Mouse (Mus musculus) retina, adult 2 months (tissue): Measurements from ENCODE around the gene Ipo8.

Source experiments
- DNase-seq: peaks from one replicate; pipeline ENCODE4 v3.0.0-alpha.2; 2012; ENCODE audit warnings: low read depth, low spot score

The Ipo8 gene

DNA sequence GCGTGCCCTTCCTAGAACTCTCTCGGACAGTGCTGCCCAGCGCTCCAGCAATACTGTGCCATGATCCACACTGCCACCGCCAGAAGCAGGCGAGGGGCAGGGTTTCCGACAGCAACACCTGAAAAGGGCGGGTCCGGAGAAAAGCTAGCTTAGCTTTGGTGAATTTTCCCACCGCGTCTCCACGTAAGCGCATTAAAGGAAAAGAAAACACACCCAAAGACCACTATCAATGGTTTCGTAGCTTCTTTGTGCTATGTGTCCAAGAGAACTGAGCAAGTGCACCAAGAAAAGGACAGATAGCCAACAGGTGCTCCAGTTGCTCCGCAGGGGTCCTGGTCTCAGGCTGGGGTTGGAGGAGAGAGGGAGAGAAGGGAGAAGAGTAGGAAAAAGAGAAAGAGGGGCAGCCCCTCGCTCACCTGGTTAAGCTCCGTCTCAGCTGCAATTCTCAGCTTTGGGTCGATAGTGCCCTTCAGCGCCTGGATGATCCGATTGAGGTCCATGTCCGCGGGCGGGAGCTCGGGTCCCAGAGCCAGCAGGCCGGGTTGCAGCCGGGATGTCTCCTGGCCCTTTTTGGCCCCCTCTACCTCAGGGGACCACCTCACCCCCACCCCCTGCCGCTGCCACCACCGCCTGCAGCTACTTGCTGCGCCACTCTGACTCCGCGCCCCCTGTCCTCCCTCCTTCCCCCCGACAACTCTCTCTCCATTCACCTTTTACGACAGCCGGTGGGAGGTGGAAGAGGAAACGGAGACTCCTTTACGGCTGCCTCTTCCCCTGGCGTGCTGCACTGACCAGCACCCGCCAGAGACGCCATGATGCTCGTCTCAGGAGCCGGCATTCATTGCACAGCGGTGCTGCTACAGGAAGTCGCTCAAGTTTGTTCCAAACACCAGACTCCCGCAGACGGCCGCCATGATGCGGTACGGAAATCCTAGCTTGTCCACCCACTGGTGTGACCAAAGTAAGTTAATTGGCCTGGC is at the start of gene Ipo8:
Gene Ipo8 (minus strand): TSS at position 720 of the 980 bp plus-strand sequence.
- peak; percentile 87 for DNase-seq

- DNase-seq = no peak
Measured at GRCm38 (mm10) chr6:148873911-148874310, 42.6 kb upstream of the Ipo8 start.

DNA sequence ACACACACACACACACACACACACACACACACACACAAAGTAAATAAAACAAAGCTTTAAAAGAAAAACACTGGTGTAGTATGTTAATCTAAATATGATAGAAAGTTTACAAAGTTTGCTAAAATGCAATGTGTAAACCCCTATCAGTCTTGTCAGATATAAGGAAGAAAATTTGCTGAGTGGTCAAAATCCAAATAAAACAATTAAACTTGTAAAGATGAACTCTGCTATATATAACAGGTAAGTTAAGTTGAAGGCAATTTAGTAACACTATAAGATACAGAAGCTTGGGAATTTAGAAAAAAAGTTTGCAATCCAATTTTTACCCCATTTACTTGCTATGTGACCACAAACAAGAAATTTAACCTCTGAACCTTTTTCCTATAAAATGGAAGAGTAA is 14.4 kb upstream of the Ipo8 start:
- DNase-seq = no peak

DNA sequence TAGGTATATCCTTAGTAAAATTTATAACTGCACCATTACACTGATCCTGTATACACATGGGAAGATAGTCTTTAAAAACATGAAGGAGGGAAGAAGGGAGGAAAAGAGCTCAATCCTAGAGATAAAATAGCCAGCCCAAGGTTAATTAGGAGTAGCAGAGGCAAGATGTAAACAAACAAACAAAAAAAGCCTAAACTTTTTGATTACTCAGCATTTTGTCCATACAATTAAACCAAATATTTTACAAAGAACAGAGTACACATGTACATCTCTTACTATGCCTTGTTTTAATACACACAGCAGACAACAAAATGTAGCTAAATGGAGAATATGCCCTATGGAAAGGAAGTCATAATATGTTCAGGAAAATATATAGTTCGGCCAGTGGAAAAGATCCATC is 10.5 kb upstream of the Ipo8 start:
- DNase-seq = no peak

- no peak for DNase-seq
Measured at GRCm38 (mm10) chr6:148838460-148838859, 7.2 kb upstream of the Ipo8 start.

- no peak for DNase-seq
Measured at GRCm38 (mm10) chr6:148831728-148832121, 458 bp upstream of the Ipo8 start.

DNA sequence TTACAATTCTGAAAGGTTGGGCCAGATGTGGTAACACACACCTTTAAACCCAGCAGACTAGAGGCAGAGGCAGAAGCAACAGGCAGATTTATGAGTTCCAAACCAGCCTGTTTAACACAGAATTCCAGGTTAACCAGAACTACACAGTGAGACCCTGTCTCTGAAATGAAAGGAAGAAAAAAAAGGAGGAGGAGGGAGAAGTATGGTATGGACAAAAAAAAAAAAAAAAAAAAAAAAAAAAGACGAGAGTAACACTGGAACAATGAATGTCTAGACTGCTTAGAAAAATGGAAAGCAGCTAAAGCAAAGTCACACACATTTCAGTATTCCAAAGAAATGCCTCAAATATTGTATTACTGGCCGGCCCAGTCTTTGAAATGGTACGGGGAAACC is 916 bp downstream of the Ipo8 start:
- no peak for DNase-seq

DNA sequence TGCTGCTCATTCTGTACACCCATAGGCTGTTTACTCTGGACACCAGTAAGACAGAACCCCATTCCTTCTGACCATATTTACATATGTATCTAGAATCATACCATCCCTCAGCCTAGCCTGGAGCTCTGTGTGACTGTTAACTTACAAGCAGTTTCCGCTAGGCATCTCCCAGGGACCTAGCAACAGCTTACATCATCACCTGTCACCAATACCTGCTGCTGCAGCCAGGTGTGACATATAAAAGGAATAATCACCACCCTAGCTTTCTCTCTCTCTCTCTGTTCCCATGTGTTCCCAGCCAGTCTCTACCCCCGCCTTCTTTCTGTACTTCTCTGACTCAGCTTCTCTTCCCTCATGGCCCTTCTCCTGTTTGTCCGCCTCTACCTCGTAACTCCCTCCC is 5.1 kb downstream of the Ipo8 start:
- no peak for DNase-seq

DNA sequence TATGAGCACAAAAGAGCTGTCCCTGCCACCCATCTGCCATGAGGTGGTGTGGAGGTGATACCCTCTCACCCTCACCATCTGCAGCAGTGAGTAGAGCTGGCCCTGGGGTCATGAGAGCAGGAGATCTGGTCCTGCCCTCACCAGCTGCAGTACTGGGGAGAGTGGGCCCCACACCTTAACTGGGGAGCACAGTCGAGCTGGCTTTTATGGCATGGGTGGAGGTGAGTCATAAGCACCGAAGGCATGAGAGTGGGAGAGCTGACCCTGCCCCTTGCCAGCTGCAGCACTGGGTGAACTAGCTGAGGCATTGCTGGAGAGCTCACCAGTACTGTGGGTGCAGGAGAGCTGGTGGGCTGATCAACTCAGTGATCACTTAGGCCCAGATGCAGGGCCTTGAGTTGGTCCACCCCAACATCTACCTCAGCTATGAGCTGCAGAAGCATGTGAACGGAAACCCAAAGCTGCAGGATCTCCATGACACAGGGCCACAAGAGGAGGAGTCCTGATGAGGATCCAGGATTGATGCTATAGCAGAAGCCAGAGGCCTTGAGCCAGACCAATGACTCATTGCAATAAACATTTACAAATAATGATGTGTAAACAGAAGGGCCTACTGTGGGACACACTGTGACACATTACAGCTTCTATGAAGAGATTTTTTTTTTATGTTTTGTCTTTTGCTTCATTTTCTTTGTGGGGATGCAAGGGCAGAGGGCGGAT is 12.5 kb downstream of the Ipo8 start:
- DNase-seq = no peak

DNA sequence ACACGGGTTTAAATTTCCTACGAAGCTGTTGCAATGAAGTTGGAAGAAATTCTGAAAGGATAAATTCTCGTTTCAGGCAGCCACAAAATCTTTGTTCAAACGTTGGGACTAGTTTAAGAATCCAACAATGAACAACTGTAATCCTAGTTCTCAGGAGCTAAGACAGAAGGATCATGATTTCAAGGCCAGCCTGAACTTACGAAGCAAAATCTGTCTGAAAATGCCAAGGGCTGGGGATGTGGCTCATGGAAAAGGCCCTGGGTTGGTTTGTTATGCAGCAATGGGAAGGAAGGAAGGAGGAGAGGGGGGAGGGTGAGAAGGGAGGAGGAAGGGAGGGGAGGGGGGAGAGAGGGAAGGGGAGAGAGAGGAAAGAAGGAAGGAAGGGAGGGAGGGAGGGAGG is 14.5 kb downstream of the Ipo8 start:
- no peak for DNase-seq

- DNase-seq = no peak
Measured at GRCm38 (mm10) chr6:148811117-148811516, 20.1 kb downstream of the Ipo8 start.

GRCm38 (mm10) chr6:148799773-148800172 is 31.5 kb downstream of the Ipo8 start:
- no peak for DNase-seq

DNA sequence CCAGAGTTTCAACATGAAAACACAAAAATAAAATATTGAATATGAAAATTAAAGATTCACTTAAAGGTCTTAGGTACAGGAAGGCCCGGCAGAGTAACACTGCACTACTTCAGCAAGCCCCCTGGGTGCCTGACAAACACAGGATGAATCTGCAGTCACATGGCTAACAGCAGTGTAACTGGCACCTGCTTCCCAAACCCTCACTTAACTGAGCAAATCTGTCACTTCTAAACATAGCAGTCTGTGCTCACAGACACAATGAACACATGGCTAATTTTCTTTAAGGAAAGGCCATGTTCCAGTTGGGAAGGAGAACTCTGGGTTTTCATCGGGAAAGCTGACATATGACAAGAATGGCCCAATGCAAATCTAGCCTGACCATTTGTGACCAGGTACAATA is 36.1 kb downstream of the Ipo8 start:
- no peak for DNase-seq

- DNase-seq = no peak
Measured at GRCm38 (mm10) chr6:148789010-148789673, 42.1 kb downstream of the Ipo8 start.

- DNase-seq = no peak
Measured at GRCm38 (mm10) chr6:148786186-148786585, 45.1 kb downstream of the Ipo8 start.

- DNase-seq = no peak
Measured at GRCm38 (mm10) chr6:148784418-148784817, 46.8 kb downstream of the Ipo8 start.

GRCm38 (mm10) chr6:148776236-148776635 is 55.0 kb downstream of the Ipo8 start:
- no peak for DNase-seq

DNA sequence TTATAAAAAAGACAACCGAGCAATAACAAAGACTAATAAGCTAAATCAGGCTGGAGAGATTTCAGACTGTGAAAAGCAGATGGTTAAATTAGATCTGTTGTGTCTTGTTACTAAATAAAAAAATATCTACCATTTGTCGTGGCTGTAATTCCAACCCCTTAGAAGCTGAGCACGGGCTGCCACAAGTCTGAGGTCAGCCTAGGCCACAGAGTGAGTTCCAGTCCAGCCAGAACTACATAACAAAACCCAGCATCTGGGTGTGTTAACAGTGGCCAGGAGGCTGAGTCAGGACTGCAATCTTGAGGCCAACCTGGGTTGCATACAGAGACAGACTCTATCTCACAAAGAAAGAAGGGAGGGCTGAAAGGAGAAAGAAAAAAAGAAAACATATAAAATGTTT is 59.8 kb downstream of the Ipo8 start:
- no peak for DNase-seq

GRCm38 (mm10) chr6:148768419-148768818 is 62.8 kb downstream of the Ipo8 start:
- no peak for DNase-seq

- no peak for DNase-seq
Measured at GRCm38 (mm10) chr6:148767228-148767627, 64.0 kb downstream of the Ipo8 start.

DNA sequence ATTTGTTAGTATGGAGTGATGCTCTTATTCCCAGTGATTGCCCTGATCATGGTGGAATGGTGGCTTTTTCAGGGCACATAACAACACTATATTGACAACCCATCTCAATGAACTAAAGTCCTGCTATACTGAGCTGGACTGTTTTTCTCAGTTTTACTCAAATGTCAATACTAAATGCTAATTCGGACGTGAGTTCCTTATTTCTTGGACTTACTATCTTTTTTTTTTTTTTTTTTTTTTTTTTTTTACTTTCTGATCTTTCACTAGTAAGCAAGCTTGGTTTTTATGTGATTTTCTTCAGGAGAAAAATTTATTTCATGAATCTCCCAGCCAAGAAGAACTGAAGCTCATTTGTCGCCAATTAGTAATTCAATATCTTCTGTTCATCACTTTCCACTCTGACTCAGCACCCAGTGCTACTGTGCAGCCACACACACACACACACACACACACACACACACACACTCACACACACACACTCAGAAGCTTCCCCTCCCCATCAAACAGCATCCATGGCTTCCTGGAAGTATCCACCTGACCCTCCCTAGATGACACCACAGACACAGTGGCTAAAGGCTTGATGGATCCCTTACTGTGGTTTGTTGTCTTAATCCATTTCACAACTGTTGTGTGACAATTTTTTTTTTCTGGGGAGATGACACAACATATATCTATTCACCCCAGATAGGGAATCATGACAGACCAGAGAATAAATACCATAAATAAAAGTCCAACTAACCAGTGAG is 69.1 kb downstream of the Ipo8 start:
- no peak for DNase-seq

DNA sequence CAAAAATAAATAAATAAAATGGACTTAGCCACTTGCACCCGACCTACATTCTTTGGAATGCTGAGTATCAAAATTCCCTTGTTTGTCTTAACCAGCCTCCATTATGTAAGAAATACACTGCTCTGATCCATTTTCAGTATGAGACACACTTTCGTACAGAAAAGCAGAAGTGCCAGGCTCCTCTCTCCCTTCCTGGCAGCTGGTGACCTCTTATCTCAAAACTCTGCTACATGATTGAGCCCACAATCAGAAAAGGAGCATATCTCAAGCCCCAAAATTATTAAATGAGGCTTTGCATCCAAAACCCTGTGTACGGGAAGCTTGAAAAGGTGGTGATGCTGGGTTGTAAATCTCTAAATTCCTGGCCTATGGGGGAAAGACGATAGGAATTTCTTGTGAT is 69.8 kb downstream of the Ipo8 start:
- no peak for DNase-seq
